In genomic region chr13:49766269-49766668, GRCm38 (mm10) we compare ENCODE assay signal across 31 mouse cellular contexts. TPM values are rescaled to one million over a fixed set of nuclear protein-coding genes. Genes with fewer than 3 reads are reported as not detected.
DNase-seq lines count a peak whose midpoint lies in the region; ATAC-seq lines count a peak whose summit lies in the region.
"Had no signal": no experiment of that assay in that cellular context is flagged by ENCODE, and none has a peak within 500 bp of the region (broad histone marks: within the 10 kb centered on the region; RNA-seq: fewer than 3 reads in every experiment).

No protein-coding gene starts in this region.

- H3K27ac ChIP-seq in hindbrain, embryonic 12.5 days = no peak overlapping the region
- no peak overlapping the region for H3K27ac ChIP-seq in hindbrain, embryonic 14.5 days
- no peak overlapping the region for H3K27ac ChIP-seq in neural tube, embryonic 15.5 days (replicated peaks)
- H3K27ac ChIP-seq in forebrain, embryonic 10.5 days = no peak overlapping the region
- H3K27ac ChIP-seq: embryonic facial prominence, embryonic 15.5 days; forebrain, embryonic 13.5 days; kidney, postnatal 0 days; liver, embryonic 14.5 days; macrophage; neural tube, embryonic 12.5 days had no signal

- H3K9me3 ChIP-seq in hindbrain, embryonic 12.5 days (replicated peaks) = no peaks in the 10 kb centered on the region
- H3K9me3 ChIP-seq in hindbrain, embryonic 14.5 days (ENCODE audit: control insufficient read depth, low read length) = no peaks in the 10 kb centered on the region
- H3K9me3 ChIP-seq in neural tube, embryonic 15.5 days (replicated peaks) = no peaks in the 10 kb centered on the region
- no peaks in the 10 kb centered on the region for H3K9me3 ChIP-seq in forebrain, embryonic 10.5 days
- H3K9me3 ChIP-seq: embryonic facial prominence, embryonic 15.5 days; forebrain, embryonic 13.5 days; G1E; neural tube, embryonic 12.5 days had no signal

- DNase-seq in embryo, embryonic 10.5 days (ENCODE audit: low spot score) = peak; percentile 5
- DNase-seq in embryo, embryonic 10 days (ENCODE audit: low spot score) = no peak
- no peak for DNase-seq in hindbrain, embryonic 14.5 days (ENCODE audit: low spot score)
- peak; percentile 19 for DNase-seq in neural tube, embryonic 10.5 days (ENCODE audit: extremely low spot score, low spot score)
- DNase-seq in forebrain, embryonic 10.5 days (ENCODE audit: extremely low spot score, low spot score) = no peak
- DNase-seq: cerebellum, adult 8-10 months; cerebellum, postnatal 25 days; gastrocnemius, postnatal 10 days; kidney, adult 8-10 months; kidney, postnatal 4 days; left cerebral cortex, postnatal 4 days; liver; lung, adult 2 months; lung, postnatal 10 days; right cerebral cortex, postnatal 14 days had no signal

- peak; percentile 43; the same call in 1 of the 2 replicates for ATAC-seq in hindbrain, embryonic 12.5 days (ENCODE audit: low FRiP score)
- ATAC-seq in hindbrain, embryonic 14.5 days (ENCODE audit: low FRiP score) = no peak; the same call in 1 of the 2 replicates
- ATAC-seq in neural tube, embryonic 15.5 days (ENCODE audit: low FRiP score) = no peak
- ATAC-seq: forebrain, embryonic 13.5 days; intestine, embryonic 16.5 days had no signal

- H3K9ac ChIP-seq in hindbrain, embryonic 12.5 days = no peak overlapping the region
- H3K9ac ChIP-seq in hindbrain, embryonic 14.5 days = no peak overlapping the region
- no peak overlapping the region for H3K9ac ChIP-seq in neural tube, embryonic 15.5 days (replicated peaks)
- H3K9ac ChIP-seq: embryonic facial prominence, embryonic 15.5 days; forebrain, embryonic 13.5 days; liver, embryonic 14.5 days; neural tube, embryonic 12.5 days had no signal

- peaks cover 5% of the 10 kb centered on the region; the same call in 1 of the 2 replicates for H3K4me1 ChIP-seq in hindbrain, embryonic 12.5 days
- H3K4me1 ChIP-seq in hindbrain, embryonic 14.5 days (replicated peaks; ENCODE audit: control insufficient read depth, insufficient read depth, low read length) = no peaks in the 10 kb centered on the region
- no peaks in the 10 kb centered on the region for H3K4me1 ChIP-seq in neural tube, embryonic 15.5 days
- H3K4me1 ChIP-seq in forebrain, embryonic 10.5 days = peaks cover 10% of the 10 kb centered on the region
- H3K4me1 ChIP-seq: embryonic facial prominence, embryonic 15.5 days; forebrain, embryonic 13.5 days had no signal

- no peak overlapping the region for H3K4me2 ChIP-seq in hindbrain, embryonic 12.5 days (replicated peaks)
- H3K4me2 ChIP-seq in hindbrain, embryonic 14.5 days (replicated peaks) = no peak overlapping the region
- no peak overlapping the region for H3K4me2 ChIP-seq in neural tube, embryonic 15.5 days
- H3K4me2 ChIP-seq: embryonic facial prominence, embryonic 15.5 days; forebrain, embryonic 13.5 days; heart, embryonic 11.5 days; neural tube, embryonic 12.5 days had no signal

- 56% methylated on average over 9 of the region's 9 CpGs for WGBS in hindbrain, embryonic 12.5 days
- 53% methylated on average over 9 of the region's 9 CpGs for WGBS in hindbrain, embryonic 14.5 days
- 52% methylated on average over 9 of the region's 9 CpGs for WGBS in neural tube, embryonic 15.5 days
- WGBS in forebrain, embryonic 10.5 days = 70% methylated on average over 9 of the region's 9 CpGs

- no peaks in the 10 kb centered on the region for H3K27me3 ChIP-seq in hindbrain, embryonic 12.5 days
- no peaks in the 10 kb centered on the region for H3K27me3 ChIP-seq in hindbrain, embryonic 14.5 days (ENCODE audit: control insufficient read depth, insufficient read depth, low read length)
- H3K27me3 ChIP-seq in neural tube, embryonic 15.5 days (replicated peaks) = no peaks in the 10 kb centered on the region
- no peaks in the 10 kb centered on the region for H3K27me3 ChIP-seq in forebrain, embryonic 10.5 days (ENCODE audit: poor library complexity, severe bottlenecking)
- H3K27me3 ChIP-seq: embryonic facial prominence, embryonic 15.5 days; forebrain, embryonic 13.5 days; neural tube, embryonic 12.5 days had no signal

- no peak overlapping the region for H3K4me3 ChIP-seq in hindbrain, embryonic 12.5 days
- no peak overlapping the region for H3K4me3 ChIP-seq in hindbrain, embryonic 14.5 days (replicated peaks; ENCODE audit: low read length)
- no peak overlapping the region for H3K4me3 ChIP-seq in neural tube, embryonic 15.5 days (replicated peaks)
- no peak overlapping the region for H3K4me3 ChIP-seq in forebrain, embryonic 10.5 days
- H3K4me3 ChIP-seq: embryonic facial prominence, embryonic 15.5 days; forebrain, embryonic 13.5 days; neural tube, embryonic 12.5 days had no signal

- H3K36me3 ChIP-seq in hindbrain, embryonic 12.5 days = no peaks in the 10 kb centered on the region
- H3K36me3 ChIP-seq in hindbrain, embryonic 14.5 days (replicated peaks; ENCODE audit: control insufficient read depth, insufficient read depth) = no peaks in the 10 kb centered on the region
- H3K36me3 ChIP-seq in neural tube, embryonic 15.5 days = no peaks in the 10 kb centered on the region
- no peaks in the 10 kb centered on the region for H3K36me3 ChIP-seq in forebrain, embryonic 10.5 days (replicated peaks)
- H3K36me3 ChIP-seq: embryonic facial prominence, embryonic 15.5 days; G1E; neural tube, embryonic 12.5 days had no signal

RNA-seq across cellular contexts. Expression of gene Gm30302, which starts 32.5 kb away (rescaled TPM):
- polyA plus RNA-seq in hindbrain, embryonic 12.5 days (2016; fragmentation: Nextera tagmentation; extraction: Ambion mirVana) = not detected in 2 replicates
- 0.15 TPM in 1 of 2 replicates, not detected in the other for polyA plus RNA-seq in hindbrain, embryonic 14.5 days (2014; fragmentation: Nextera tagmentation; extraction: Ambion mirVana)
- polyA plus RNA-seq in neural tube, embryonic 15.5 days (2015; fragmentation: Nextera tagmentation; extraction: Ambion mirVana) = not detected in 2 replicates
- not detected in 2 replicates for polyA plus RNA-seq in forebrain, embryonic 10.5 days (2016; fragmentation: Nextera tagmentation; extraction: Ambion mirVana)
- polyA plus RNA-seq: C2C12; embryonic facial prominence, embryonic 15.5 days; forebrain, embryonic 13.5 days; G1E; heart, embryonic 16.5 days; intestine, embryonic 16.5 days; kidney, postnatal 0 days; liver, embryonic 14.5 days; lung, adult 2 months; macrophage; small intestine, adult 2 months; stomach, embryonic 14.5 days; urinary bladder, adult 2 months had no signal

Comparison
In these comparisons a context has a peak if more than half of its experiments do, and no peak if none do; other contexts are left out.
1. DNase-seq: peak in embryo, embryonic 10.5 days (single experiment) and neural tube, embryonic 10.5 days (single experiment); none in embryo, embryonic 10 days (single experiment), hindbrain, embryonic 14.5 days (single experiment) and forebrain, embryonic 10.5 days (single experiment).